Mouse (Mus musculus) midbrain, embryonic 16.5 days (tissue): ENCODE measurements at regions not wholly inside any gene's neighbourhood (a gene's known extent, or its start where the extent isn't known, plus 50 kb on each side); places are given as distances from the start of the nearest gene placed in this dataset.

Source experiments
- ATAC-seq: fragments of 200-750 bp; cut with Nextera tagmentation; 2 replicates; pipeline ENCODE4 v1.8.0; 2017; ENCODE audit warnings: moderate TSS enrichment
- H3K27ac ChIP-seq: fragments of 300-500 bp; sonication (generic); 2 replicates; pipeline ENCODE4 v1.5.1; 2014; ENCODE audit warnings: mild to moderate bottlenecking, low read length, mixed read lengths
- H3K27me3 ChIP-seq: fragments of 300-500 bp; sonication (generic); 2 replicates; pipeline ENCODE4 v1.6.1; 2014; ENCODE audit warnings: low read depth, low read length, mixed read lengths; ENCODE audit not compliant: control insufficient read depth, insufficient read depth
- H3K36me3 ChIP-seq: fragments of 300-500 bp; sonication (generic); 2 replicates; pipeline ENCODE4 v1.6.1; 2014; ENCODE audit warnings: mild to moderate bottlenecking, low read length, moderate library complexity, mixed read lengths; ENCODE audit not compliant: control insufficient read depth, insufficient read depth
- H3K4me1 ChIP-seq: fragments of 300-500 bp; sonication (generic); 2 replicates; pipeline ENCODE4 v1.6.1; 2014; ENCODE audit warnings: mild to moderate bottlenecking, low read length, mixed read lengths; ENCODE audit not compliant: control insufficient read depth, insufficient read depth
- H3K4me2 ChIP-seq: fragments of 300-500 bp; sonication (generic); 2 replicates; pipeline ENCODE4 v1.6.1; 2014; ENCODE audit warnings: mild to moderate bottlenecking, low read length, mixed read lengths
- H3K4me3 ChIP-seq: fragments of 300-500 bp; sonication (generic); 2 replicates; pipeline ENCODE4 v1.5.1; 2014; ENCODE audit warnings: low read depth, mild to moderate bottlenecking, low read length, moderate library complexity, mixed read lengths
- H3K9ac ChIP-seq: fragments of 300-500 bp; sonication (generic); 2 replicates; pipeline ENCODE4 v1.6.1; 2014; ENCODE audit warnings: low read depth, low read length, mixed read lengths
- H3K9me3 ChIP-seq: fragments of 300-500 bp; sonication (generic); replicated peaks from 2 replicates; pipeline ENCODE4 v1.6.1; 2014; ENCODE audit warnings: mild to moderate bottlenecking, low read length, mixed read lengths; ENCODE audit not compliant: control insufficient read depth, poor library complexity, severe bottlenecking
- WGBS: fragments of 180-500 bp; shearing (Covaris S2); extraction: QIAGEN DNeasy Blood & Tissue Kit; methylation state at CpG from one replicate; pipeline ENCODE4 v1.1.7; 2014; 5-methylcytosine and 5-hydroxymethylcytosine counted together

DNA sequence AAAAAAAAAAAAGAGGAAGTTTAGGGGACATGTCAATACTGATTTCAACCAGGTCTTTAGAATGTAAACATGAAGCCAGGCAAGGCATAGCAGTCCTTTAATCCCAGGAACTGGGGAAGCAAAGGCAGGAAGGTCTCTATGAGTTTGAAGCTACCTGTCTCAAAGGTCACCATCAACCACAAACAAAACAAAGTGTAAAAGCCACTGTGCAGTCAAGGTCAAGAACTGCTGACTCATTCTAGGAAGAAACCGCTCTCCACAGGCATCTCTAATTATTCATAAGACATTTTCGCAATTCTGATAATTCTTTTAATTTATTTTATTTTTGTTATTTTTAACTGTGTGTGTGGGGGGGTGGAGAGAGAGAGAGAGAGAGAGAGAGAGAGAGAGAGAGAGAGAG lies 364.0 kb downstream of the Cntnap4 start:
- Histone ChIP-seq H3K9me3 (no peaks in the 10 kb centered on the region), H3K27ac (no peak overlapping the region), H3K9ac (no peak overlapping the region), H3K36me3 (no peaks in the 10 kb centered on the region), H3K4me2 (no peak overlapping the region), H3K4me3 (no peak overlapping the region), H3K27me3 (no peaks in the 10 kb centered on the region), H3K4me1 (peaks cover 3% of the 10 kb centered on the region; the same call in 1 of the 2 replicates)
- ATAC-seq = no peak
- 96% methylated on average over 2 of the region's 2 CpGs for WGBS

DNA sequence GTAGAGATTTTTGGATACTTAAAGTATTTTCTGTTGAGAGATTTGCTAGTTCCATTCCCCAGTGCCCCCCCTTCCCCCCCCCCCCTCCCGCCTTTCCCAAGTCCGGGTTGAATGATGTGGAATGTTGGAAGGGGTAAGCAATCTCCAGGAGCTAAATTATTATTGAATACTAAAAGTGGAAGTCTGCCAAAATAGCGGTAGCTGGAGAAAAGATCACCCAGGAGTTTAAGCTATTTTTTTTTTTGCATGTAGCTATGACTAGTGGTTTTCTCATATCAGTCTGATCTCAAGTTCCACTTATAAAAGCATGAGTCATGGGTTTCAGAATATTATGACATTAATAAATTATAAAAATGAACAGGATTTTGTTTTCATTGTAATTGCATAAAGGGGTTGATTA lies 365.6 kb downstream of the Cntnap4 start:
- no peak for ATAC-seq

DNA sequence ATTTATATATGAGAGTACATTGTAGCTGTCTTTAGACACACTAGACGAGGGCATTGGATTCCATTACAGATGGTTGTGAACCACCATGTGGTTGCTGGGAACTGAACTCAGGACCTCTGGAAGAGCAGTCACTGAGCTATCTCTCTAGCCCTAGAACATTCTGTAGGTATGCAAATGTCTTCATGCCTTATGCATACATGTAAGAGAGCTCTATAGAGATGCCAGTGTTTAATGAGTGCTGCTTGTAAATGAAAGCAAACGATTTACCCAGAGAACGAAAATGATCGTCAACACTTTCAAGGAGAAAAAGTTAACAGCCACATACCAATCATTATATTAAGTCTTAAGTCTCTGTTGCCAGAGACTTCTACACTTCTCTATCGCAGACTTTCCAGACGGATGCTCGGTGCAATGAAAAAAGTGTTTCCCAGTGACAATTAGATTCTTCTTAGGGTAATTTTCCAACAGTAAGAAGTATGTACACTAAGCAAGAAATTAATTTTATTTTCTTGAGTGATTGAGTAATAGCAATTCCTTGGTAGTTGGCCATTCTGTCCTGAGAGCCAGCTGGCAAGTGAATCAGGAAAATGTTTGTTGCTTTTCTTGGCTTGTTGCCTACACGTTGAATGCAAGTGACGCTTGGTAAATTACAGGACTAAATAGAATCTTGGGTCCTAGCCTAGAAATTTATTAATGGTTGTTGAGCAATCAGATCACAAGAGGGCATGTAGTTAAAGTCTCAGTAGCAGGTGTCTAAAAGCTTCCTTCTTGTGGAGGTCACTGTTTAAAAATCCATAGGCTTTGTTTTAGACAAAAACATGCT lies 366.3 kb downstream of the Cntnap4 start:
- peaks cover 3% of the 10 kb centered on the region; the same call in 1 of the 2 replicates for H3K4me1 ChIP-seq
- no peak overlapping the region for H3K9ac ChIP-seq
- no peak for ATAC-seq
- H3K27ac ChIP-seq = no peak overlapping the region
- WGBS = 75% methylated on average over 9 of the region's 9 CpGs
- no peak overlapping the region for H3K4me3 ChIP-seq
- H3K36me3 ChIP-seq = no peaks in the 10 kb centered on the region
- no peaks in the 10 kb centered on the region for H3K9me3 ChIP-seq
- no peak overlapping the region for H3K4me2 ChIP-seq
- H3K27me3 ChIP-seq = no peaks in the 10 kb centered on the region

More for the DNA sequence above, 365.6 kb downstream of the Cntnap4 start:
- Histone ChIP-seq H3K27ac (no peak overlapping the region), H3K36me3 (no peaks in the 10 kb centered on the region), H3K9me3 (no peaks in the 10 kb centered on the region), H3K27me3 (no peaks in the 10 kb centered on the region), H3K4me2 (no peak overlapping the region), H3K4me3 (no peak overlapping the region), H3K4me1 (peaks cover 3% of the 10 kb centered on the region; the same call in 1 of the 2 replicates), H3K9ac (no peak overlapping the region)
- WGBS = 74% methylated on average over 3 of the region's 3 CpGs

DNA sequence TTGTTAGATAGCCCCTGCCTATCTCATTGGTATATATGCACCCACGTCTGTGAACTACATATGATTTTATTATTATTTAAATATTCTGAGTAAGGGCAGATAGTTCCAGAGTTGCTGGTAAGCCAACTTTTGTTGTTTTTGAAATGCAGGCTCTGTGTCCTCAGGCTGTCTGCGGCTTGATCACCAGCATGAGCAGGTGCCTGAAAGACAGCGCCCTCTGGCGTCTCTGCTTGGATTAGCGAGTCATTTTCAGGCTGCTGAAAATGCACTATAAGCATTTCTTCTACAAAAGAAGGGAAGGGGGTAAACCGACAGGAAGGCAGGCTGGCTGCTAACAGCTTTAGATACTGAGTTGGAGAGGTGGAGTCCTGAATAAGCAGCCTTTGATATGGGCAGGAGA lies 402.6 kb downstream of the Cntnap4 start:
- no peak overlapping the region for H3K27ac ChIP-seq
- H3K27me3 ChIP-seq = no peaks in the 10 kb centered on the region
- ATAC-seq = no peak
- no peak overlapping the region for H3K9ac ChIP-seq
- no peak overlapping the region for H3K4me3 ChIP-seq
- no peaks in the 10 kb centered on the region for H3K4me1 ChIP-seq
- no peaks in the 10 kb centered on the region for H3K36me3 ChIP-seq
- H3K4me2 ChIP-seq = no peak overlapping the region
- no peaks in the 10 kb centered on the region for H3K9me3 ChIP-seq
- 2% methylated on average over 6 of the region's 6 CpGs for WGBS

DNA sequence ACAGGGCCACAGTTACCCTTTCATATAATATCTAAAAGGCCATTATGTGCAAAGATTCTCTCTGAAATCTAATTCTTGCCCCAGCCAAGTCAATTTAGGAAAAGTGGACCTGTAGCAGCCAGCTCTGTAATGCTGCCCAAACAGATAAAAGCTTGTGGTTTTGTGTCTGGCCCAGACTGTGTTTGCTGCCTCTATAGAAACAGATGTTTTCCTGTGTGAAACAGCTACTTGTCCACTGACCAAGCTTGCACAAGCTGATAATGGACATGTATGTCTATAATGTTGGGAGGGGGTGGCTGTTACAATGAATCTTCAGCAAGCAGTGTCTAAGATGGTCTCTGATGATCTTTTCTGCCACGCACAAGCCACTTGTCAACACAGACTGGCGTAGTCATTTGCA lies 405.9 kb downstream of the Cntnap4 start:
- H3K36me3 ChIP-seq = no peaks in the 10 kb centered on the region
- ATAC-seq = no peak
- no peak overlapping the region for H3K4me2 ChIP-seq
- no peak overlapping the region for H3K4me3 ChIP-seq
- no peak overlapping the region for H3K9ac ChIP-seq
- 90% methylated on average over 2 of the region's 2 CpGs for WGBS
- H3K9me3 ChIP-seq = no peaks in the 10 kb centered on the region
- H3K27me3 ChIP-seq = no peaks in the 10 kb centered on the region
- no peak overlapping the region for H3K27ac ChIP-seq
- no peaks in the 10 kb centered on the region for H3K4me1 ChIP-seq

DNA sequence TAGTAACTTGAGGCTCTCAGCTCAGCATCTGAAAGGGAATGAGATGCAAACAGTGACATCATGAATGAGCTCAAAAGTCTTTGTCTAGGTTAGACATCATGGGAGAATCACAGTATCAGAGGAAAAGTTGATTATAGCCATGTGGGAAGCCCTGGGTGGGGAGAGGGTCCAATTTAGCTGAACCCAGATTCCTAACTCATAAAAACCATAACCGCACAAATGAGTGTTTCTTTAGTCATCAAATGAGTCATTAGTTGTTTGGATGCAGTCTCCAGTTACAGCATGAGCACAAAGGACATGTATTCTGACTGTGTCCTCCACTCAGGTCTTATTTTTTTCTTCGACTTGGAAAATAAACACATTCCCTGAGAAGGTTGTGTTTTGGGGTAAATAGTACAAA lies 406.5 kb downstream of the Cntnap4 start:
- H3K9ac ChIP-seq = no peak overlapping the region
- H3K36me3 ChIP-seq = no peaks in the 10 kb centered on the region
- 92% methylated on average over 2 of the region's 2 CpGs for WGBS
- H3K4me2 ChIP-seq = no peak overlapping the region
- H3K4me3 ChIP-seq = no peak overlapping the region
- no peaks in the 10 kb centered on the region for H3K27me3 ChIP-seq
- H3K4me1 ChIP-seq = no peaks in the 10 kb centered on the region
- no peaks in the 10 kb centered on the region for H3K9me3 ChIP-seq
- no peak overlapping the region for H3K27ac ChIP-seq
- ATAC-seq = no peak

DNA sequence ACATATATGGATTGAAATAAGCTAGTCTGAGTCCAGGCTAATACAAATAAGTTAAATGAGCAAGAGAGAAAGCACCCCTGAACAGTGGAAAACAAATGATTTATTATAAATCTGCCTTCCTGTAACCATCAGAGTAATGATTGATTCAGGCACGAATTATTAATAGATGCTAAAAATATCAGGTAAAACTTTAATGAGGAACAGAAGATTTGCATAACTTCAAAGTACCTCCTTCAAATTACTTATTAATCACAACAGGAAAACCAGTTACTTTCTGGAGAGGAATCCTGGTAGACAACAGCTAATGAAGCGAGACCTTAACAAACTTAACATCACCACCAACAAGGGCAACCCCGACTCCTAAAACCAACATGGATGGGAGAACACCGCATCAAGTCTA lies 423.9 kb downstream of the Cntnap4 start:
- no peak overlapping the region for H3K4me3 ChIP-seq
- H3K9ac ChIP-seq = no peak overlapping the region
- 86% methylated on average over 4 of the region's 4 CpGs for WGBS
- no peaks in the 10 kb centered on the region for H3K9me3 ChIP-seq
- no peaks in the 10 kb centered on the region for H3K4me1 ChIP-seq
- no peak overlapping the region for H3K4me2 ChIP-seq
- no peak for ATAC-seq
- H3K27ac ChIP-seq = no peak overlapping the region
- H3K36me3 ChIP-seq = no peaks in the 10 kb centered on the region
- no peaks in the 10 kb centered on the region for H3K27me3 ChIP-seq

DNA sequence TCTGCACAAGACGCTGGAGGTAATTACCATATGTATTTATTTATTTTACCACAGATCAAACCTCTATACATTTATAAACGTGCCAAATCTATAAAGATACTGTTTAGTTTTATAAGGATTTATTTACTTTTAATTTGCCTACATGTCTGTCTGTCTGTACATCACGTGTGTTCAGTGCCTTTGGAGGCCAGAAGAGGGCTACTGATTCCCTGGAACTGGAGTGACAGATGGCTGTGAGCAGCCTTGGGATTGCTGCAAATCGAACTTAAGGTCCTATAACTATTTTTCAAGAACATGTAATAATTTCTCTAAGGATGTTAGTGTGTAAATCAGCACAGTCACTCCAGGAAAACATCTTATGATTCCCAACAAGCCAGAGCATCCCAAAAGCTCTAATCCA lies 437.5 kb downstream of the Cntnap4 start:
- H3K27me3 ChIP-seq = no peaks in the 10 kb centered on the region
- no peak overlapping the region for H3K4me3 ChIP-seq
- no peak overlapping the region for H3K4me2 ChIP-seq
- 68% methylated on average over 4 of the region's 4 CpGs for WGBS
- no peak overlapping the region for H3K9ac ChIP-seq
- 0 out of 2 replicates have a peak, but pooled peaks cover 3% of the 10 kb centered on the region for H3K9me3 ChIP-seq
- ATAC-seq = no peak
- no peak overlapping the region for H3K27ac ChIP-seq
- no peaks in the 10 kb centered on the region for H3K4me1 ChIP-seq
- H3K36me3 ChIP-seq = no peaks in the 10 kb centered on the region

DNA sequence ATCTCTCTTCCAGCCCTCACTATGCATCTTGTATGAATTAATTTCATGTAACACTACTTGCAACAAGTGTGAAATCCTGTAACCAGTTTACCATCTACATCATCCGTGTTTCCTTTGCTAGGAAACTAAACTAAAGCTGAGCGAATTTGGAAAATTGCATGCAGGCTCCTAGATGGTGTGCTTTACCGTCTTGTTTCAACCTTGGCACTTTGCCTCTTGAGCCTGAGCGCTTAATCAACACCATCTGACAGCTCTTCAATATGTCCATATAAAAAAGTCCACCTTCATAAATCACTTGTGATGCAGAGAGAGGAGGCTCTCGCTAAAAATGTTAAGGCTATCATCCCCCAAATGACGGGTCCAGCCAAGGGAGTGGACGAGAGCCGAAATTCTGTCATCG lies 459.0 kb downstream of the Cntnap4 start:
- no peaks in the 10 kb centered on the region for H3K9me3 ChIP-seq
- no peak overlapping the region for H3K4me2 ChIP-seq
- no peaks in the 10 kb centered on the region for H3K27me3 ChIP-seq
- H3K36me3 ChIP-seq = no peaks in the 10 kb centered on the region
- H3K4me1 ChIP-seq = no peaks in the 10 kb centered on the region
- no peak overlapping the region for H3K9ac ChIP-seq
- WGBS = 87% methylated on average over 9 of the region's 9 CpGs
- ATAC-seq = no peak
- H3K27ac ChIP-seq = no peak overlapping the region
- no peak overlapping the region for H3K4me3 ChIP-seq
